Mouse (Mus musculus): ENCODE measurements at regions not wholly inside any gene's neighbourhood (a gene's known extent, or its start where the extent isn't known, plus 50 kb on each side); places are given as distances from the start of the nearest gene placed in this dataset.

DNA sequence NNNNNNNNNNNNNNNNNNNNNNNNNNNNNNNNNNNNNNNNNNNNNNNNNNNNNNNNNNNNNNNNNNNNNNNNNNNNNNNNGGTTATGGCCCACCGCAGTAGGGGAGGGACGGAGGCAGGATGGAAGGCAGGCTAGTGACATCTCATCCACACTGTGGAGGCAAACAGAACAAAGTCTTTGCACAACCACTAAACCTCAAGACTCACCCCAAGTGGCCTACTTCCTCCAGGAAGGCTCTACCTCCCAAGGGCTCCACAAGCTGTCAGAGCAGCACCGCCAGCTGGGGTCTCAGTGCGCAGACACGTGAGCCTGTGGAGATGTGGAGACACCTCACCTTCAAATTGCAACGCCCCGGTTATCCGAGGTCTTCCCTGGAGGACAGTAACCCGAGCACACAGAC, 138.7 kb upstream of the Pmfbp1 start:
- no peak overlapping the region for H3K4me2 ChIP-seq (ENCODE audit: low read depth)
- no peaks in the 10 kb centered on the region for H3K79me2 ChIP-seq (ENCODE audit: control insufficient read depth, insufficient read depth)
- no peaks in the 10 kb centered on the region for H3K27me3 ChIP-seq (ENCODE audit: control insufficient read depth, insufficient read depth, insufficient read length)
- no peaks in the 10 kb centered on the region for H3K36me3 ChIP-seq (ENCODE audit: control insufficient read depth, insufficient read depth)
- TF ChIP-seq TCF3 (IDR thresholded peaks at IDR 0.05; ENCODE audit: insufficient read length, low read depth) (no peak), SRF (IDR thresholded peaks at IDR 0.05; ENCODE audit: control insufficient read depth, insufficient read length, low read depth) (no peak), CEBPB (IDR thresholded peaks at IDR 0.05; ENCODE audit: insufficient read depth, poor library complexity, severe bottlenecking) (no peak), TCF12 (IDR thresholded peaks at IDR 0.05; ENCODE audit: insufficient read depth, poor library complexity, severe bottlenecking) (no peak), REST (IDR thresholded peaks at IDR 0.05; ENCODE audit: insufficient read depth, insufficient read length) (no peak), POLR2AphosphoS2 (IDR thresholded peaks at IDR 0.05; ENCODE audit: insufficient read length, low read depth) (no peak), USF1 (IDR thresholded peaks at IDR 0.05; ENCODE audit: low read depth) (no peak), POLR2A (IDR thresholded peaks at IDR 0.05; ENCODE audit: insufficient read length, low read depth) (no peak), E2F4 (IDR thresholded peaks at IDR 0.05; ENCODE audit: insufficient read depth) (no peak), MAX (IDR thresholded peaks at IDR 0.05; ENCODE audit: low read depth) (no peak), MYOG (IDR thresholded peaks at IDR 0.05; ENCODE audit: control insufficient read depth in 1 of 3, insufficient read depth in 1 of 3, insufficient read length in 2 of 3, low read depth in 2 of 3) (no peak), MYOD1 (IDR thresholded peaks at IDR 0.05; ENCODE audit: control insufficient read depth in 1 of 3, insufficient read length in 2 of 3, low read depth in 2 of 3) (no peak)
- no peak overlapping the region for H3K4me3 ChIP-seq
- H3ac ChIP-seq (ENCODE audit: control insufficient read depth, insufficient read length), result no peak overlapping the region

DNA sequence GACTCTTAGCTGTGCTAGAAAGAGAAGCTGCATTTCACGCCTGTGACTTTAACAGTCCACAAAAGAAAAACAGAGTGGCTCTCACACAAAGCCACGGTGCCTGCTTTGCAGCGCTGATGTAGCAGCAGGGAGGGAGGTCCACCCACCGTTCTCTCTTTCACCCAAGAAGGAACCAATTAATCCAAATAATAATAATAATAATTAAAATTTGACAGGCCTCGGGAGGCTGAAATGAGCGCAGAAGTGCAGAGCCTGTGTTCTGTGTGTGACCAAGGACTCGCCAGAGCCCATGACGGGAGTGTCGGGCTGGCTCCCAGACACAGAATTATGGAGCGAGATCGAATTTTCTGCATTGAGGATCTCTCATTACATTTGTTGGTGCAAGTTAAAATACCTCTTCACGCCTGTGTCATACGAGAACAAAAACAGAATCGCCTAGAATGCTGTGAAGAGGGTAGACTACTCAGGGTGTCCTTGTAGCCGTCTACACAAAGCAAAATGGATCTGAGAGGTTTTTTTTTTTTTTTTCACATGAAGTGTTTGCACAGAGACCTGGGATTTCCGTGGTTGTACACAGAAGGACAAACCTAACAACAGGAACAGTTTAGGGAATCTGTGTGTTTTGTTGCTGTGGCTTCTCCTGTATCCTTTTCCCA, 134.3 kb upstream of the Pmfbp1 start:
- no peak overlapping the region for H3K4me2 ChIP-seq (ENCODE audit: low read depth)
- H3K27me3 ChIP-seq (ENCODE audit: control insufficient read depth, insufficient read depth, insufficient read length), result no peaks in the 10 kb centered on the region
- H3ac ChIP-seq (ENCODE audit: control insufficient read depth, insufficient read length), result no peak overlapping the region
- no peaks in the 10 kb centered on the region for H3K79me2 ChIP-seq (ENCODE audit: control insufficient read depth, insufficient read depth)
- no peak for TF ChIP-seq MYOD1 (IDR thresholded peaks at IDR 0.05; ENCODE audit: control insufficient read depth in 1 of 3, insufficient read length in 2 of 3, low read depth in 2 of 3)
- no peak for TF ChIP-seq MAX (IDR thresholded peaks at IDR 0.05; ENCODE audit: low read depth)
- no peak for TF ChIP-seq REST (IDR thresholded peaks at IDR 0.05; ENCODE audit: insufficient read depth, insufficient read length)
- no peak for TF ChIP-seq POLR2AphosphoS2 (IDR thresholded peaks at IDR 0.05; ENCODE audit: insufficient read length, low read depth)
- TF ChIP-seq SRF (IDR thresholded peaks at IDR 0.05; ENCODE audit: control insufficient read depth, insufficient read length, low read depth), result no peak
- no peak for TF ChIP-seq POLR2A (IDR thresholded peaks at IDR 0.05; ENCODE audit: insufficient read length, low read depth)
- no peak for TF ChIP-seq CEBPB (IDR thresholded peaks at IDR 0.05; ENCODE audit: insufficient read depth, poor library complexity, severe bottlenecking)
- TF ChIP-seq MYOG (IDR thresholded peaks at IDR 0.05; ENCODE audit: control insufficient read depth in 1 of 3, insufficient read depth in 1 of 3, insufficient read length in 2 of 3, low read depth in 2 of 3), result no peak
- no peak for TF ChIP-seq TCF12 (IDR thresholded peaks at IDR 0.05; ENCODE audit: insufficient read depth, poor library complexity, severe bottlenecking)
- TF ChIP-seq TCF3 (IDR thresholded peaks at IDR 0.05; ENCODE audit: insufficient read length, low read depth), result no peak
- no peak for TF ChIP-seq E2F4 (IDR thresholded peaks at IDR 0.05; ENCODE audit: insufficient read depth)
- TF ChIP-seq USF1 (IDR thresholded peaks at IDR 0.05; ENCODE audit: low read depth), result no peak
- no peaks in the 10 kb centered on the region for H3K36me3 ChIP-seq (ENCODE audit: control insufficient read depth, insufficient read depth)
- H3K4me3 ChIP-seq, result no peak overlapping the region

DNA sequence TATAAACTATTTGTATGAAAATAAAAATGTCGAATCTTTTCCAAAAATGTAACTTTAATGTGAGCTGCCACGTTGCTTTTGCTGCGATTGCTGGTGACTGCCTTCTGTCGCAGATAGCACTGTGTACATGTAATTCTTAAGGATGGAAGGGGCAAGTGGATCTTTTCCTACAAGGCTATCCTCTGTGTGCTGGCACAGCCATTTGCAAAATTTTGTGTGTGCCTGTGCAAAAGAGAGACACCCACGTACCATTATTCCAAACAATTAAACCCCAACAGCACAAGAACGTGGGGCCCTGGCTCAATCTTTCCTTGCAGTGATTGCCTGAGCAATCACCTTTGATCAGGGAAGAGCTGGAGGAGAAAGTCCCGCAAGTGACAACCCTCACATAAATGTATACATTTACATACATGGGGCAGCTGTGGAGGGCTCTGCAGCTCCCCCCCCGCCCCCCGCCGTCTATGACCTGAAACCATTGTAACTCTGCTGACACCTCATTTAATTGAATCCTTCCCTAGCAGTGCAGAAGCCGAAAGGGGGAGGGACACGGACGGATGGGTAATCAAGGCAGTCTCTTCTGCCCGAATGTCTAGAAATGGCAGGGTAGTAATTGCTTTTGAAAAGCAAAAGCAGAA, 133.6 kb upstream of the Pmfbp1 start:
- H3K27me3 ChIP-seq (ENCODE audit: control insufficient read depth, insufficient read depth, insufficient read length), result no peaks in the 10 kb centered on the region

DNA sequence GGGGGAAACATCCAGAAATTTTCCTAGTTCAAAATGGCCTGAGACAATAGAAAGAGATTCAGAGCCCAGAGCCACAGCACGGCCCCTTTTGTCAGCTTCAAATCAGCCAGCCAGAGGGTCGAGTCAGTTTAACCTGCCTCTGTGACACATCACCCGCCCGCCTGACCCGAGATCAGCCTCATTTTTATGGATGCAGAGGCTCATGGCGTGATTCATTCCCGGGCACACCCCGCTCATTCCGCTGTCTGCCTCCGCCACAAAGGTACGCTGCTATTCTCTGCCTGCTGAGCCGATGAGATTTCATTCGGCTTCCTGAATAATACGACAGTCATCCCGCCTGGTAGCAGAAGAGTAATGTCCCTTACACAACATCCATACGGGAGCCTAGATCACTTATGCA, 132.9 kb upstream of the Pmfbp1 start:
- Histone ChIP-seq H3K4me2 (ENCODE audit: low read depth) (no peak overlapping the region), H3K4me3 (no peak overlapping the region), H3K79me2 (ENCODE audit: control insufficient read depth, insufficient read depth) (no peaks in the 10 kb centered on the region), H3K36me3 (ENCODE audit: control insufficient read depth, insufficient read depth) (no peaks in the 10 kb centered on the region), H3ac (ENCODE audit: control insufficient read depth, insufficient read length) (no peak overlapping the region), H3K27me3 (ENCODE audit: control insufficient read depth, insufficient read depth, insufficient read length) (no peaks in the 10 kb centered on the region)
- no peak for TF ChIP-seq USF1 (IDR thresholded peaks at IDR 0.05; ENCODE audit: low read depth)
- TF ChIP-seq REST (IDR thresholded peaks at IDR 0.05; ENCODE audit: insufficient read depth, insufficient read length), result no peak
- TF ChIP-seq MYOD1 (IDR thresholded peaks at IDR 0.05; ENCODE audit: control insufficient read depth in 1 of 3, insufficient read length in 2 of 3, low read depth in 2 of 3), result no peak
- TF ChIP-seq CEBPB (IDR thresholded peaks at IDR 0.05; ENCODE audit: insufficient read depth, poor library complexity, severe bottlenecking), result no peak
- no peak for TF ChIP-seq MYOG (IDR thresholded peaks at IDR 0.05; ENCODE audit: control insufficient read depth in 1 of 3, insufficient read depth in 1 of 3, insufficient read length in 2 of 3, low read depth in 2 of 3)
- TF ChIP-seq POLR2A (IDR thresholded peaks at IDR 0.05; ENCODE audit: insufficient read length, low read depth), result no peak
- no peak for TF ChIP-seq TCF3 (IDR thresholded peaks at IDR 0.05; ENCODE audit: insufficient read length, low read depth)
- no peak for TF ChIP-seq POLR2AphosphoS2 (IDR thresholded peaks at IDR 0.05; ENCODE audit: insufficient read length, low read depth)
- no peak for TF ChIP-seq TCF12 (IDR thresholded peaks at IDR 0.05; ENCODE audit: insufficient read depth, poor library complexity, severe bottlenecking)
- no peak for TF ChIP-seq E2F4 (IDR thresholded peaks at IDR 0.05; ENCODE audit: insufficient read depth)
- no peak for TF ChIP-seq SRF (IDR thresholded peaks at IDR 0.05; ENCODE audit: control insufficient read depth, insufficient read length, low read depth)

More for the DNA sequence above, 133.6 kb upstream of the Pmfbp1 start:
- no peaks in the 10 kb centered on the region for H3K36me3 ChIP-seq (ENCODE audit: control insufficient read depth, insufficient read depth)
- no peak overlapping the region for H3K4me3 ChIP-seq
- H3ac ChIP-seq (ENCODE audit: control insufficient read depth, insufficient read length), result no peak overlapping the region
- TF ChIP-seq TCF12 (IDR thresholded peaks at IDR 0.05; ENCODE audit: insufficient read depth, poor library complexity, severe bottlenecking) (no peak), MAX (IDR thresholded peaks at IDR 0.05; ENCODE audit: low read depth) (no peak), SRF (IDR thresholded peaks at IDR 0.05; ENCODE audit: control insufficient read depth, insufficient read length, low read depth) (no peak), POLR2AphosphoS2 (IDR thresholded peaks at IDR 0.05; ENCODE audit: insufficient read length, low read depth) (no peak), MYOG (IDR thresholded peaks at IDR 0.05; ENCODE audit: control insufficient read depth in 1 of 3, insufficient read depth in 1 of 3, insufficient read length in 2 of 3, low read depth in 2 of 3) (no peak), POLR2A (IDR thresholded peaks at IDR 0.05; ENCODE audit: insufficient read length, low read depth) (no peak), MYOD1 (IDR thresholded peaks at IDR 0.05; ENCODE audit: control insufficient read depth in 1 of 3, insufficient read length in 2 of 3, low read depth in 2 of 3) (no peak), CEBPB (IDR thresholded peaks at IDR 0.05; ENCODE audit: insufficient read depth, poor library complexity, severe bottlenecking) (no peak), USF1 (IDR thresholded peaks at IDR 0.05; ENCODE audit: low read depth) (no peak), E2F4 (IDR thresholded peaks at IDR 0.05; ENCODE audit: insufficient read depth) (no peak), REST (IDR thresholded peaks at IDR 0.05; ENCODE audit: insufficient read depth, insufficient read length) (no peak), TCF3 (IDR thresholded peaks at IDR 0.05; ENCODE audit: insufficient read length, low read depth) (no peak)
- no peaks in the 10 kb centered on the region for H3K79me2 ChIP-seq (ENCODE audit: control insufficient read depth, insufficient read depth)
- no peak overlapping the region for H3K4me2 ChIP-seq (ENCODE audit: low read depth)
